Mouse (Mus musculus): ENCODE measurements at regions not wholly inside any gene's neighbourhood (a gene's known extent, or its start where the extent isn't known, plus 50 kb on each side); places are given as distances from the start of the nearest gene placed in this dataset.

GRCm38 (mm10) chr9:102410666-102411065 is 56.2 kb upstream of the Ephb1 start:
- Histone ChIP-seq H3K9ac (ENCODE audit: insufficient read depth, low read depth) (no peak overlapping the region), H3K36me3 (replicated peaks in 1 of 2; ENCODE audit: control insufficient read depth in 1 of 2, insufficient read depth in 1 of 2, low read length in 1 of 2) (no peaks in the 10 kb centered on the region), H3K4me3 (replicated peaks in 1 of 3; ENCODE audit: low read depth in 2 of 3, low read length in 2 of 3, poor library complexity in 1 of 3) (no peak overlapping the region), H3K27me3 (replicated peaks) (no peaks in the 10 kb centered on the region), H3K4me2 (ENCODE audit: insufficient read depth, low read depth, poor library complexity, severe bottlenecking) (no peak overlapping the region), H3K79me2 (replicated peaks; ENCODE audit: control insufficient read depth, extremely low read depth, insufficient read depth, poor library complexity, severe bottlenecking) (no peaks in the 10 kb centered on the region), H3K9me3 (replicated peaks; ENCODE audit: low read length) (peaks cover 64% of the 10 kb centered on the region), H3K4me1 (ENCODE audit: control insufficient read depth in 1 of 2, insufficient read depth in 2 of 2) (no peaks in the 10 kb centered on the region), H3K27ac (ENCODE audit: insufficient read depth, low read depth) (no peak overlapping the region)
- TF ChIP-seq MYC (IDR thresholded peaks at IDR 0.05; ENCODE audit: low read depth, low read length) (no peak), ZMIZ1 (IDR thresholded peaks at IDR 0.05; ENCODE audit: low read depth, low read length) (no peak), USF1 (IDR thresholded peaks at IDR 0.05; ENCODE audit: low read depth, low read length) (no peak), UBTF (IDR thresholded peaks at IDR 0.05; ENCODE audit: low read depth, low read length) (no peak), IRF4 (IDR thresholded peaks at IDR 0.05; ENCODE audit: low read depth, low read length) (no peak), POLR2A (IDR thresholded peaks at IDR 0.05; ENCODE audit: low read depth, low read length) (no peak), POLR2AphosphoS2 (IDR thresholded peaks at IDR 0.05; ENCODE audit: low read depth, low read length) (no peak), EP300 (IDR thresholded peaks at IDR 0.05; ENCODE audit: low read length) (no peak), ZNF384 (IDR thresholded peaks at IDR 0.05; ENCODE audit: low read depth, low read length) (no peak), HCFC1 (IDR thresholded peaks at IDR 0.05; ENCODE audit: low read depth, low read length) (no peak), SMC3 (IDR thresholded peaks at IDR 0.05; ENCODE audit: low read depth, low read length) (no peak), GABPA (IDR thresholded peaks at IDR 0.05; ENCODE audit: insufficient replicate concordance, low read depth, low read length) (no peak), E2F4 (IDR thresholded peaks at IDR 0.05; ENCODE audit: insufficient replicate concordance, low read depth, low read length) (no peak), NRF1 (IDR thresholded peaks at IDR 0.05; ENCODE audit: low read depth, low read length) (no peak), KAT2A (IDR thresholded peaks at IDR 0.05; ENCODE audit: insufficient replicate concordance, low read length) (no peak), BHLHE40 (IDR thresholded peaks at IDR 0.05; ENCODE audit: low read depth, low read length) (no peak)
- dilution Hi-C loops (cut with MboI; ENCODE audit: extremely low pct_ligation_motif_present, extremely low pct_unique_long_range_greater_than_20kb, low sequenced_read_pairs) = no loop called here
- in situ Hi-C loops (cut with MboI; ENCODE audit: low pct_ligation_motif_present, low pct_unique_long_range_greater_than_20kb, low sequenced_read_pairs) = no loop called here
- no peak for DNase-seq (ENCODE audit: extremely low read depth)

GRCm38 (mm10) chr9:102406017-102406416 is 51.5 kb upstream of the Ephb1 start:
- DNase-seq (ENCODE audit: extremely low read depth) = no peak
- Histone ChIP-seq H3K79me2 (replicated peaks; ENCODE audit: control insufficient read depth, extremely low read depth, insufficient read depth, poor library complexity, severe bottlenecking) (no peaks in the 10 kb centered on the region), H3K9ac (ENCODE audit: insufficient read depth, low read depth) (no peak overlapping the region), H3K27me3 (replicated peaks) (no peaks in the 10 kb centered on the region), H3K4me3 (replicated peaks in 1 of 3; ENCODE audit: low read depth in 2 of 3, low read length in 2 of 3, poor library complexity in 1 of 3) (no peak overlapping the region), H3K4me2 (ENCODE audit: insufficient read depth, low read depth, poor library complexity, severe bottlenecking) (no peak overlapping the region), H3K9me3 (replicated peaks; ENCODE audit: low read length) (peaks cover 84% of the 10 kb centered on the region), H3K4me1 (ENCODE audit: control insufficient read depth in 1 of 2, insufficient read depth in 2 of 2) (no peaks in the 10 kb centered on the region), H3K27ac (ENCODE audit: insufficient read depth, low read depth) (no peak overlapping the region), H3K36me3 (replicated peaks in 1 of 2; ENCODE audit: control insufficient read depth in 1 of 2, insufficient read depth in 1 of 2, low read length in 1 of 2) (no peaks in the 10 kb centered on the region)
- TF ChIP-seq ZC3H11A (IDR thresholded peaks at IDR 0.05; ENCODE audit: low read depth, low read length) (no peak), CHD1 (IDR thresholded peaks at IDR 0.05; ENCODE audit: low read depth, low read length) (no peak)
- in situ Hi-C loops (cut with MboI; ENCODE audit: low pct_ligation_motif_present, low pct_unique_long_range_greater_than_20kb, low sequenced_read_pairs) (no loop called here), dilution Hi-C loops (cut with MboI; ENCODE audit: extremely low pct_ligation_motif_present, extremely low pct_unique_long_range_greater_than_20kb, low sequenced_read_pairs) (no loop called here)
